Mouse (Mus musculus) left cerebral cortex, postnatal 14 days (tissue): ENCODE data around the gene Hsdl2. TPM values are rescaled to one million over a fixed set of nuclear protein-coding genes. Genes with fewer than 3 reads are reported as not detected.

ENCODE experiments used
- DNase-seq, 2 experiments: peaks; one replicate each; pipeline ENCODE4 v3.0.0; 2021 to 2022; ENCODE audit warnings: low spot score in 2 of 2, mixed read lengths in 1 of 2
- intact Hi-C: fragments of 180-260 bp; cut with DNase I; formaldehyde crosslinking; loops from one replicate; pipeline ENCODE4 v1.15.1; 2025
- total RNA-seq, 2 experiments: library from RNA; stranded (reverse); gene quantifications; 2 replicates each; pipeline ENCODE4 v1.2.3; 2021

Hsdl2 gene
- total RNA-seq, 2 experiments from 2014 or later = 22.8 to 24.6 TPM

- DNase-seq = no peak
- intact Hi-C loops = no loop called here
Observed at GRCm38 (mm10) chr4:59649119-59649518, 67.8 kb downstream of the Hsdl2 start.

DNA sequence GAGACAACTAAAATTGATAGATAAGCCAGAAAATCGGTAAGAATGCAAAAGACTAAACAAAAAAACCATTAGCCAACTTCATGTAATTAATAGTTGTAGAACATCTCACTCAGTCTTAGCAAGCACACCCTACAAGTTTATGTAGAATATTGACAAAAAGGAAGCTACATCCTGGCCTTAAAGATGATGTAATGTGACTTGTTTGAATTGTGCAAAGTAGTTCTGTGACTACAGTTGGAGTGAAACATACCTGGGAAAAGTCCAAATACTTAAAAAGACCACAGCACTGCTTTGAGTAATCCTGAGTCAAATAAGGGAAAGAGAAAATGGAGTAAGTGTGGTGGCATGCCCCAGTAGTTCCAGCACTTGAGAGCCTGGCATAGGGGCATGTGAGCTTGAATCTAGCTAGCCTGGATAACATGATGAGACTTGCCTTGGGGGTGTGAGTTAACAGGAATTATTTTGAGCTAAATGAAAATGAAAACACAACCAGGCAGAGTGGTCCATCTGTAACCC, 70.9 kb downstream of the Hsdl2 start:
- DNase-seq = no peak
- intact Hi-C loops = no loop called here

GRCm38 (mm10) chr4:59656061-59656642, 74.8 kb downstream of the Hsdl2 start:
- intact Hi-C loops = no loop called here

DNA sequence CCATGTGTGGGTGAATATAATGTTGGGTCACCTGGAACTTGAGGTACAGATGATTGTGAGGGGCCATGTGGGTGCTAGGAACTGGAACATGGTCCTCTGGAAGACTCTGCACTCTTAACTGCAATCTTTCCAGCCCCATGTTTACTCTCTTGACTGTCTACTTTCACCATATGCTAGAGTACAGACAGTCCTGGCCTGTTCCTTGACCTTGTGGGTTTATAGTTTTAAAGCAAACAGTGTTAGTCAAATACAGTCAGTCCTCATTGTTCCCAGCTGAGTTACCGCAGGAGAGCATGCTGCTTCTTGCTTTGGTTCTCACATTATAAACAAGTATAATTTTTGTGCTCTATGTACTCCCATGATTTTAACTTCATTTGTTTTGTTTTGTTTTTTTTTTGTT, 80.8 kb downstream of the Hsdl2 start:
- intact Hi-C loops = no loop called here
- DNase-seq = no peak

More at GRCm38 (mm10) chr4:59656061-59656642, 74.8 kb downstream of the Hsdl2 start:
- no peak for DNase-seq

DNA sequence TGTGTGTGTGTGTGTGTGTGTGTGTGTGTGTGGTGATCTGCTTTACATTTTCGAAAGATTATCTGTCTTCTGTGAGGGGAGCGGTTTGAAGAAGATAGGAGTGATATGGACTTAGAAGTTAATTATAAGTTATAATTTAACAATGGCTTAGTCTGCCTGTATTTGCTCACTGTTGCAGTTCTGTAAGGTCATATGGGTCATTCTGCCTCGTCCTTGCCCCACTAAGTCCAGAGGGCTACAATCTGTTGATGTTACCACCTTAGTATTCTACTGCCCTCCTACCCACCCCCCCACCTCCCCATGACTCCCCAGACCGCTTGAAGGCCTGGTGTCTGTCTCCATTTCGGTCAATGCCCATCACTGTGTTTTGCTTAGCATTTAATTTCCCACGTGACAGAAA, 82.1 kb downstream of the Hsdl2 start:
- intact Hi-C loops = no loop called here
- DNase-seq = no peak

GRCm38 (mm10) chr4:59666550-59667317, 85.4 kb downstream of the Hsdl2 start:
- intact Hi-C loops = no loop called here
- DNase-seq = no peak

DNA sequence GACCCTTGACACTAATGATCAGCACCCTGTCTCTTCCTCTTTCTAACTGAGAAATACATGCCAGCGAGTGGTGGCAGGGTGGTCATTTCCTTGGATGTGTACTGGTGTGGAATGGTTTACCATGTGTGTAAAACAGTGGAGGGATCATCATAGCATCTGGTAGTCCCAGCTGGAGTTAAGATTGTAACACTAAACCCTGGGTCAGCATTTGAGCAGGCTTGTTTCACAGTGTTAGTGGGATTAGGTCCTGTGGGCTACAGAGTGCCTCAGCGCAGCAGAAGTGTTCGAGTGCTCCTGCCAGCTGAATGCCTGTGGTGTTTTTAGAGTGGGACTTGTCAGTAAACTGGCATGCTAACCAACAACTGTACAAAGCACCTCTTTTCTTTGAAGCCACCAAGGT, 86.7 kb downstream of the Hsdl2 start:
- intact Hi-C loops = no loop called here
- no peak for DNase-seq

Other genes starting within 250 kb of the Hsdl2 start
- 1 to 10 TPM; 8.2 to 9.3 TPM for gene Susd1, start 142.9 kb upstream of the Hsdl2 start, total RNA-seq
- 10 to 100 TPM; 24.9 to 29.7 TPM for gene Ptbp3, start 32.2 kb upstream of the Hsdl2 start, total RNA-seq
- gene E130308A19Rik, start 44.6 kb downstream of the Hsdl2 start, total RNA-seq = 1 to 10 TPM; 9.6 to 9.9 TPM
- 10 to 100 TPM; 24.2 to 24.6 TPM for gene Inip, start 220.0 kb downstream of the Hsdl2 start, total RNA-seq
- gene Snx30, start 224.3 kb downstream of the Hsdl2 start, total RNA-seq = 10 to 100 TPM; 40.4 to 41.3 TPM